ENCODE assay signal across 14 mouse cellular contexts in genomic region chr8:79103923-79104580, GRCm38 (mm10).
DNase-seq lines count a peak whose midpoint lies in the region; ATAC-seq and TF ChIP-seq lines count a peak whose summit lies in the region.
"Had no signal": no experiment of that assay in that cellular context is flagged by ENCODE, and none has a peak within 500 bp of the region (broad histone marks: within the 10 kb centered on the region; RNA-seq: fewer than 3 reads in every experiment).

No protein-coding gene starts in this region.

- H3K9me3 ChIP-seq in heart, embryonic 11.5 days (replicated peaks; ENCODE audit: control insufficient read depth, low read length) = no peaks in the 10 kb centered on the region
- no peaks in the 10 kb centered on the region for H3K9me3 ChIP-seq in limb, embryonic 12.5 days
- H3K9me3 ChIP-seq in limb, embryonic 10.5 days (replicated peaks) = no peaks in the 10 kb centered on the region
- no peaks in the 10 kb centered on the region for H3K9me3 ChIP-seq in embryonic facial prominence, embryonic 13.5 days
- H3K9me3 ChIP-seq: G1E; hindbrain, embryonic 12.5 days had no signal

- no peak for TF ChIP-seq POLR2A in small intestine, adult 2 months (IDR thresholded peaks at IDR 0.05; ENCODE audit: low read depth, low read length)

- TF ChIP-seq CTCF in small intestine, adult 2 months (IDR thresholded peaks at IDR 0.05; ENCODE audit: extremely low read depth, insufficient read length, insufficient replicate concordance, low read depth, low read length) = no peak

- 74% methylated on average over 9 of the region's 9 CpGs for WGBS in heart, embryonic 11.5 days (ENCODE audit: insufficient replicate concordance)
- WGBS in limb, embryonic 12.5 days = 72% methylated on average over 9 of the region's 9 CpGs
- 84% methylated on average over 9 of the region's 9 CpGs for WGBS in limb, embryonic 10.5 days
- WGBS in embryonic facial prominence, embryonic 13.5 days = 78% methylated on average over 9 of the region's 9 CpGs
- 27% methylated on average over 9 of the region's 9 CpGs for WGBS in small intestine, adult 2 months

- no peaks in the 10 kb centered on the region for H3K36me3 ChIP-seq in heart, embryonic 11.5 days (ENCODE audit: control insufficient read depth, insufficient read depth, low read length)
- peaks cover 41% of the 10 kb centered on the region for H3K36me3 ChIP-seq in limb, embryonic 12.5 days
- peaks cover 82% of the 10 kb centered on the region for H3K36me3 ChIP-seq in limb, embryonic 10.5 days
- peaks cover 11% of the 10 kb centered on the region for H3K36me3 ChIP-seq in embryonic facial prominence, embryonic 13.5 days
- H3K36me3 ChIP-seq in small intestine, adult 2 months (ENCODE audit: control insufficient read depth, insufficient read depth, low read length) = peaks cover 6% of the 10 kb centered on the region

- H3K4me2 ChIP-seq in heart, embryonic 11.5 days = no peak overlapping the region
- no peak overlapping the region for H3K4me2 ChIP-seq in limb, embryonic 12.5 days
- no peak overlapping the region for H3K4me2 ChIP-seq in embryonic facial prominence, embryonic 13.5 days
- H3K4me2 ChIP-seq: hindbrain, embryonic 12.5 days; lung, embryonic 14.5 days had no signal

- H3K4me3 ChIP-seq in heart, embryonic 11.5 days (ENCODE audit: low read depth, low read length) = no peak overlapping the region
- no peak overlapping the region for H3K4me3 ChIP-seq in limb, embryonic 12.5 days (replicated peaks)
- H3K4me3 ChIP-seq in limb, embryonic 10.5 days = no peak overlapping the region
- no peak overlapping the region for H3K4me3 ChIP-seq in embryonic facial prominence, embryonic 13.5 days
- peak overlapping the region; percentile 37 for H3K4me3 ChIP-seq in small intestine, adult 2 months (ENCODE audit: low read depth, low read length)
- H3K4me3 ChIP-seq: hindbrain, embryonic 12.5 days had no signal

- DNase-seq in heart, adult 11 months = peak; percentile 92
- no peak for DNase-seq in limb, embryonic 10.5 days (ENCODE audit: low spot score)
- no peak for DNase-seq in spleen, postnatal 36 days (ENCODE audit: low spot score in 2 of 2)
- no peak for DNase-seq in gastrocnemius, postnatal 14 days
- DNase-seq: cerebellum, adult 9-10 months; lung, embryonic 14.5 days; right cerebral cortex, postnatal 25 days had no signal

- ATAC-seq in heart, embryonic 11.5 days (replicated peaks; ENCODE audit: insufficient number of reproducible peaks, low FRiP score, low TSS enrichment) = no peak
- no peak for ATAC-seq in limb, embryonic 12.5 days (ENCODE audit: insufficient number of reproducible peaks, insufficient read depth, low FRiP score, low TSS enrichment, low read depth)
- no peak for ATAC-seq in embryonic facial prominence, embryonic 13.5 days (ENCODE audit: insufficient number of reproducible peaks, insufficient read depth, low FRiP score, low TSS enrichment, low read depth)
- ATAC-seq: activated CD4-positive, CD25-positive, alpha-beta regulatory T cell, adult 4 months had no signal

- H3K27me3 ChIP-seq in heart, embryonic 11.5 days (ENCODE audit: control insufficient read depth, insufficient read depth, low read length) = no peaks in the 10 kb centered on the region
- no peaks in the 10 kb centered on the region for H3K27me3 ChIP-seq in limb, embryonic 12.5 days
- H3K27me3 ChIP-seq in limb, embryonic 10.5 days (ENCODE audit: low read depth, poor library complexity, severe bottlenecking) = no peaks in the 10 kb centered on the region
- H3K27me3 ChIP-seq in embryonic facial prominence, embryonic 13.5 days = no peaks in the 10 kb centered on the region
- H3K27me3 ChIP-seq in small intestine, adult 2 months (ENCODE audit: control insufficient read depth, insufficient read depth, low read length) = no peaks in the 10 kb centered on the region
- H3K27me3 ChIP-seq: hindbrain, embryonic 12.5 days had no signal

- H3K9ac ChIP-seq in heart, embryonic 11.5 days (ENCODE audit: low read depth, low read length) = no peak overlapping the region
- H3K9ac ChIP-seq in limb, embryonic 12.5 days (replicated peaks) = no peak overlapping the region
- H3K9ac ChIP-seq in embryonic facial prominence, embryonic 13.5 days = no peak overlapping the region
- H3K9ac ChIP-seq: hindbrain, embryonic 12.5 days; lung, embryonic 14.5 days had no signal

- H3K27ac ChIP-seq in heart, embryonic 11.5 days (ENCODE audit: low read depth, low read length) = no peak overlapping the region
- peak overlapping the region; percentile 78 for H3K27ac ChIP-seq in limb, embryonic 12.5 days
- H3K27ac ChIP-seq in limb, embryonic 10.5 days = no peak overlapping the region
- H3K27ac ChIP-seq in embryonic facial prominence, embryonic 13.5 days = peak overlapping the region; percentile 82
- peak overlapping the region; percentile 97 for H3K27ac ChIP-seq in small intestine, adult 2 months (ENCODE audit: insufficient read depth, low read depth, low read length)

- H3K4me1 ChIP-seq in heart, embryonic 11.5 days (ENCODE audit: control insufficient read depth, insufficient read depth, low read length) = peaks cover 3% of the 10 kb centered on the region; the same call in 1 of the 2 replicates
- H3K4me1 ChIP-seq in limb, embryonic 12.5 days (replicated peaks) = peaks cover 34% of the 10 kb centered on the region
- 0 out of 2 replicates have a peak, but pooled peaks cover 4% of the 10 kb centered on the region for H3K4me1 ChIP-seq in limb, embryonic 10.5 days
- H3K4me1 ChIP-seq in embryonic facial prominence, embryonic 13.5 days = peaks cover 43% of the 10 kb centered on the region
- peaks cover 23% of the 10 kb centered on the region; the same call in 1 of the 2 replicates for H3K4me1 ChIP-seq in small intestine, adult 2 months (ENCODE audit: control insufficient read depth, insufficient read depth, insufficient read length, low read length)

- intact Hi-C loops in gastrocnemius, postnatal 14 days (cut with DNase I; ENCODE audit: low total_unique reads) = no loop called here

Comparison
In these comparisons a context has a peak if more than half of its experiments do, and no peak if none do; other contexts are left out.
1. H3K27ac ChIP-seq: peak in limb, embryonic 12.5 days (single experiment), embryonic facial prominence, embryonic 13.5 days (single experiment) and small intestine, adult 2 months (single experiment); none in heart, embryonic 11.5 days (single experiment) and limb, embryonic 10.5 days (single experiment).